Mouse (Mus musculus): ENCODE data around the gene Arl1.

DNA sequence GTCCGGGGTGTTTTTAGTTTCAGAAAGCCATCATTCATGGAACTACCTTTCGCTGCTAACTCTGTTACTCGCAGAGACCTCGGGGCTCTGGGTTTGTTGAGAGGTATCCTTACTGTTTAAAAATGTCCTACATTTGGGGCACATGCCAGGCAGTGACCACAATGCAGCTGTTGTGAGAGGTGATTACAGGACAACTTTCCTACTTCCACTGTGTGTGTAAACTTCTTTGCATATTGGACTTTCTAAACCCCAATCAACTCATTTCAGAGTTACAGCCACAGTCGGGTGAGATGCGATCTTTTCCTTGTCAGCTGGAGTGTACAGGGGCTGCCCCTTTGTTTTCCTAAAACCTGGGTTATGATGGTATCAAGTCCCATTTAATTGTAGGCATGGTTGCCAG, 15.0 kb upstream of the Arl1 start:
- no peak for TF ChIP-seq CTCF (IDR thresholded peaks at IDR 0.05; ENCODE audit: low read depth)
- no peak for TF ChIP-seq EP300 (IDR thresholded peaks at IDR 0.05; ENCODE audit: low read depth)

All from heart, postnatal 0 days (tissue).